Mouse (Mus musculus) hindbrain, embryonic 15.5 days (tissue): ENCODE results near the gene Lmo7. TPM values are rescaled to one million over a fixed set of nuclear protein-coding genes. Genes with fewer than 3 reads are reported as not detected.

ENCODE experiments used
- ATAC-seq: fragments of 200-750 bp; cut with Nextera tagmentation; 2 replicates; pipeline ENCODE4 v1.8.0; 2017; ENCODE audit warnings: low read depth, moderate number of reproducible peaks, moderate TSS enrichment; ENCODE audit not compliant: low FRiP score
- H3K27ac ChIP-seq: fragments of 300-500 bp; sonication (generic); replicated peaks from 2 replicates; pipeline ENCODE4 v1.5.1; 2015; ENCODE audit warnings: mild to moderate bottlenecking, inconsistent platforms
- H3K27me3 ChIP-seq: fragments of 300-500 bp; sonication (generic); 2 replicates; pipeline ENCODE4 v1.6.1; 2015; ENCODE audit warnings: control low read depth, inconsistent platforms
- H3K36me3 ChIP-seq: fragments of 300-500 bp; sonication (generic); 2 replicates; pipeline ENCODE4 v1.6.1; 2015; ENCODE audit warnings: control low read depth, inconsistent platforms
- H3K4me1 ChIP-seq: fragments of 300-500 bp; sonication (generic); replicated peaks from 2 replicates; pipeline ENCODE4 v1.6.1; 2015; ENCODE audit warnings: control low read depth, inconsistent platforms
- H3K4me2 ChIP-seq: fragments of 300-500 bp; sonication (generic); 2 replicates; pipeline ENCODE4 v1.6.1; 2015; ENCODE audit warnings: moderate library complexity, mild to moderate bottlenecking, inconsistent platforms
- H3K4me3 ChIP-seq: fragments of 300-500 bp; sonication (generic); 2 replicates; pipeline ENCODE4 v1.5.1; 2015; ENCODE audit warnings: mild to moderate bottlenecking, inconsistent platforms
- H3K9ac ChIP-seq: fragments of 300-500 bp; sonication (generic); 2 replicates; pipeline ENCODE4 v1.6.1; 2015; ENCODE audit warnings: inconsistent platforms
- H3K9me3 ChIP-seq: fragments of 300-500 bp; sonication (generic); 2 replicates; pipeline ENCODE4 v1.6.1; 2016; ENCODE audit warnings: control low read depth, inconsistent platforms
- WGBS: fragments of 180-500 bp; shearing (Covaris S2); methylation state at CpG from one replicate; pipeline ENCODE4 v1.1.7; 2015; 5-methylcytosine and 5-hydroxymethylcytosine counted together
- polyA plus RNA-seq: library from polyadenylated mRNA; unstranded; fragments of >200 nt; fragmentation: Nextera tagmentation; extraction: Ambion mirVana; gene quantifications from 2 replicates; pipeline ENCODE4 v1.2.1, GENCODE M21; 2015

Gene Lmo7
- polyA plus RNA-seq, 1 experiment from 2014 or later, result 1.7 TPM

GRCm38 (mm10) chr14:101806058-101806457 is 76.3 kb downstream of the Lmo7 start:
- no peak overlapping the region for H3K9ac ChIP-seq
- no peaks in the 10 kb centered on the region for H3K27me3 ChIP-seq
- no peak for ATAC-seq
- H3K4me2 ChIP-seq, result no peak overlapping the region
- no peak overlapping the region for H3K4me3 ChIP-seq
- no peak overlapping the region for H3K27ac ChIP-seq
- WGBS, result 52% methylated on average over 5 of the region's 5 CpGs
- no peaks in the 10 kb centered on the region for H3K9me3 ChIP-seq
- H3K36me3 ChIP-seq, result no peaks in the 10 kb centered on the region
- H3K4me1 ChIP-seq, result 0 out of 2 replicates have a peak, but pooled peaks cover 4% of the 10 kb centered on the region

GRCm38 (mm10) chr14:101806607-101807006 is 76.8 kb downstream of the Lmo7 start:
- no peak for ATAC-seq
- Histone ChIP-seq H3K4me1 (0 out of 2 replicates have a peak, but pooled peaks cover 4% of the 10 kb centered on the region), H3K27ac (no peak overlapping the region), H3K36me3 (no peaks in the 10 kb centered on the region), H3K9ac (no peak overlapping the region), H3K4me2 (no peak overlapping the region), H3K9me3 (no peaks in the 10 kb centered on the region), H3K4me3 (no peak overlapping the region), H3K27me3 (no peaks in the 10 kb centered on the region)
- WGBS, result 37% methylated on average over 4 of the region's 4 CpGs

- H3K4me2 ChIP-seq, result no peak overlapping the region
- ATAC-seq, result no peak
- no peaks in the 10 kb centered on the region for H3K27me3 ChIP-seq
- H3K27ac ChIP-seq, result no peak overlapping the region
- H3K9ac ChIP-seq, result no peak overlapping the region
- no peak overlapping the region for H3K4me3 ChIP-seq
- 71% methylated on average over 5 of the region's 5 CpGs for WGBS
- no peaks in the 10 kb centered on the region for H3K36me3 ChIP-seq
- no peaks in the 10 kb centered on the region for H3K4me1 ChIP-seq
- no peaks in the 10 kb centered on the region for H3K9me3 ChIP-seq
Measured at GRCm38 (mm10) chr14:101816450-101816849, 86.7 kb downstream of the Lmo7 start.

- Histone ChIP-seq H3K9ac (no peak overlapping the region), H3K4me3 (no peak overlapping the region), H3K4me2 (no peak overlapping the region), H3K27me3 (no peaks in the 10 kb centered on the region), H3K9me3 (no peaks in the 10 kb centered on the region), H3K36me3 (no peaks in the 10 kb centered on the region), H3K27ac (no peak overlapping the region), H3K4me1 (no peaks in the 10 kb centered on the region)
- 89% methylated on average over 6 of the region's 6 CpGs for WGBS
- ATAC-seq, result no peak
Measured at GRCm38 (mm10) chr14:101822390-101822789, 92.6 kb downstream of the Lmo7 start.

GRCm38 (mm10) chr14:101822871-101823270 is 93.1 kb downstream of the Lmo7 start:
- no peak overlapping the region for H3K9ac ChIP-seq
- H3K4me3 ChIP-seq, result no peak overlapping the region

GRCm38 (mm10) chr14:101829676-101830075 is 99.9 kb downstream of the Lmo7 start:
- H3K4me2 ChIP-seq, result no peak overlapping the region
- 67% methylated on average over 5 of the region's 5 CpGs for WGBS
- no peak overlapping the region for H3K27ac ChIP-seq
- no peaks in the 10 kb centered on the region for H3K36me3 ChIP-seq
- no peak overlapping the region for H3K9ac ChIP-seq
- H3K9me3 ChIP-seq, result no peaks in the 10 kb centered on the region
- no peaks in the 10 kb centered on the region for H3K27me3 ChIP-seq
- H3K4me1 ChIP-seq, result no peaks in the 10 kb centered on the region
- no peak for ATAC-seq
- H3K4me3 ChIP-seq, result no peak overlapping the region

More at GRCm38 (mm10) chr14:101822871-101823270, 93.1 kb downstream of the Lmo7 start:
- WGBS, result 46% methylated on average over 4 of the region's 4 CpGs
- Histone ChIP-seq H3K4me1 (no peaks in the 10 kb centered on the region), H3K36me3 (no peaks in the 10 kb centered on the region), H3K27ac (no peak overlapping the region), H3K9me3 (no peaks in the 10 kb centered on the region), H3K27me3 (no peaks in the 10 kb centered on the region), H3K4me2 (no peak overlapping the region)
- ATAC-seq, result no peak

GRCm38 (mm10) chr14:101830116-101830515 is 100.4 kb downstream of the Lmo7 start:
- 61% methylated on average over 6 of the region's 6 CpGs for WGBS
- H3K27me3 ChIP-seq, result no peaks in the 10 kb centered on the region
- no peak overlapping the region for H3K4me2 ChIP-seq
- H3K4me1 ChIP-seq, result no peaks in the 10 kb centered on the region
- H3K36me3 ChIP-seq, result no peaks in the 10 kb centered on the region
- H3K9ac ChIP-seq, result no peak overlapping the region
- ATAC-seq, result peak; percentile 75; the same call in 1 of the 2 replicates
- no peaks in the 10 kb centered on the region for H3K9me3 ChIP-seq
- H3K27ac ChIP-seq, result no peak overlapping the region
- H3K4me3 ChIP-seq, result no peak overlapping the region

- no peak overlapping the region for H3K27ac ChIP-seq
- no peaks in the 10 kb centered on the region for H3K4me1 ChIP-seq
- ATAC-seq, result no peak
- H3K27me3 ChIP-seq, result no peaks in the 10 kb centered on the region
- H3K9me3 ChIP-seq, result no peaks in the 10 kb centered on the region
- WGBS, result 92% methylated on average over 3 of the region's 3 CpGs
- H3K4me3 ChIP-seq, result no peak overlapping the region
- no peak overlapping the region for H3K9ac ChIP-seq
- H3K36me3 ChIP-seq, result no peaks in the 10 kb centered on the region
- H3K4me2 ChIP-seq, result no peak overlapping the region
Measured at GRCm38 (mm10) chr14:101834109-101834508, 104.4 kb downstream of the Lmo7 start.

- Histone ChIP-seq H3K9me3 (no peaks in the 10 kb centered on the region), H3K4me3 (no peak overlapping the region), H3K27ac (no peak overlapping the region), H3K4me1 (no peaks in the 10 kb centered on the region), H3K9ac (no peak overlapping the region), H3K4me2 (no peak overlapping the region), H3K27me3 (no peaks in the 10 kb centered on the region), H3K36me3 (no peaks in the 10 kb centered on the region)
- no peak for ATAC-seq
- WGBS, result 91% methylated on average over 2 of the region's 2 CpGs
Measured at GRCm38 (mm10) chr14:101836401-101836800, 106.6 kb downstream of the Lmo7 start.

GRCm38 (mm10) chr14:101837176-101837575 is 107.4 kb downstream of the Lmo7 start:
- no peak overlapping the region for H3K9ac ChIP-seq
- no peak overlapping the region for H3K27ac ChIP-seq
- H3K36me3 ChIP-seq, result no peaks in the 10 kb centered on the region
- no peak overlapping the region for H3K4me2 ChIP-seq
- H3K4me3 ChIP-seq, result no peak overlapping the region
- H3K4me1 ChIP-seq, result no peaks in the 10 kb centered on the region
- ATAC-seq, result no peak
- WGBS, result 67% methylated on average over 6 of the region's 6 CpGs
- no peaks in the 10 kb centered on the region for H3K9me3 ChIP-seq
- H3K27me3 ChIP-seq, result no peaks in the 10 kb centered on the region

GRCm38 (mm10) chr14:101838231-101838839 is 108.6 kb downstream of the Lmo7 start:
- H3K4me1 ChIP-seq, result no peaks in the 10 kb centered on the region
- no peak overlapping the region for H3K4me2 ChIP-seq
- no peaks in the 10 kb centered on the region for H3K9me3 ChIP-seq
- no peaks in the 10 kb centered on the region for H3K36me3 ChIP-seq
- no peak overlapping the region for H3K9ac ChIP-seq
- H3K27me3 ChIP-seq, result no peaks in the 10 kb centered on the region
- no peak overlapping the region for H3K27ac ChIP-seq
- WGBS, result 83% methylated on average over 7 of the region's 7 CpGs
- no peak overlapping the region for H3K4me3 ChIP-seq
- ATAC-seq, result no peak

GRCm38 (mm10) chr14:101839771-101840731 is 110.3 kb downstream of the Lmo7 start:
- H3K27me3 ChIP-seq, result no peaks in the 10 kb centered on the region
- H3K4me2 ChIP-seq, result no peak overlapping the region
- H3K9ac ChIP-seq, result no peak overlapping the region
- H3K36me3 ChIP-seq, result no peaks in the 10 kb centered on the region
- no peaks in the 10 kb centered on the region for H3K9me3 ChIP-seq
- no peaks in the 10 kb centered on the region for H3K4me1 ChIP-seq
- no peak for ATAC-seq
- WGBS, result 80% methylated on average over 24 of the region's 24 CpGs
- H3K27ac ChIP-seq, result no peak overlapping the region
- H3K4me3 ChIP-seq, result no peak overlapping the region
